Mouse (Mus musculus) monocyte, adult 2 months (primary cell): ENCODE data around the gene AB124611.
"Not testable (repeated sequence)": the region's sequence is repeated elsewhere in the genome, so short reads cannot be mapped to it uniquely, and the experiment has no call there.

Source experiments
- DNase-seq, 2 experiments: peaks; one replicate each; pipeline ENCODE4 v3.0.0; 2022; ENCODE audit warnings: low spot score in 2 of 2, low read depth in 1 of 2

Gene AB124611

GRCm38 (mm10) chr9:21525937-21526633, at the start of gene AB124611:
Gene AB124611 (plus strand): TSS chr9:21526176.
- peak; percentile 71 to 75 for DNase-seq

GRCm38 (mm10) chr9:21477707-21478106, 48.3 kb upstream of the AB124611 start:
- DNase-seq: no peak

GRCm38 (mm10) chr9:21484065-21484464, 41.9 kb upstream of the AB124611 start:
- no peak for DNase-seq

GRCm38 (mm10) chr9:21488246-21488645, 37.7 kb upstream of the AB124611 start:
- not testable (repeated sequence) for DNase-seq

GRCm38 (mm10) chr9:21490696-21491095, 35.3 kb upstream of the AB124611 start:
- no peak for DNase-seq

DNA sequence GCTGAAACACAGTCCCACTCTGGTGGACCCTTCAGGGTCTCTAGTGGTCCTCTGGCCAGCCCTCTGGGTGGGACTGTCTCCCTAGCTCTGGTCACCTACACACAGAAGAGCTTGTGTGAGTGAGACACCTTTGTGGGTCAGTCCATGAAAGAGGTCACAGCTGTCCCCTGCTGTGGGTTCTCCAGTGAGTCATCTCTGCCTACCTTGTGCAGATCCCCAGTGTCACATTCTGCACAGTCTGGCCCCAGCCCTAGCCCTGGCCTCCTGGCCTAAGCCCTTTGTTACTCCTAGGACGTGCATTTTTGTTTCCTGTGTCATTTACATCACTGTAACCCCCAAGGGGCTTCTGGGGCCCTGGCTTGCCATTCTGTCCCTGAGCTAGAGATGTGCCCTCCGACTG, 32.1 kb upstream of the AB124611 start:
- DNase-seq: no peak

GRCm38 (mm10) chr9:21494726-21495125, 31.2 kb upstream of the AB124611 start:
- no peak for DNase-seq

- no peak for DNase-seq
These were observed 29.5 kb upstream of the AB124611 start for GRCm38 (mm10) chr9:21496308-21497049.

DNA sequence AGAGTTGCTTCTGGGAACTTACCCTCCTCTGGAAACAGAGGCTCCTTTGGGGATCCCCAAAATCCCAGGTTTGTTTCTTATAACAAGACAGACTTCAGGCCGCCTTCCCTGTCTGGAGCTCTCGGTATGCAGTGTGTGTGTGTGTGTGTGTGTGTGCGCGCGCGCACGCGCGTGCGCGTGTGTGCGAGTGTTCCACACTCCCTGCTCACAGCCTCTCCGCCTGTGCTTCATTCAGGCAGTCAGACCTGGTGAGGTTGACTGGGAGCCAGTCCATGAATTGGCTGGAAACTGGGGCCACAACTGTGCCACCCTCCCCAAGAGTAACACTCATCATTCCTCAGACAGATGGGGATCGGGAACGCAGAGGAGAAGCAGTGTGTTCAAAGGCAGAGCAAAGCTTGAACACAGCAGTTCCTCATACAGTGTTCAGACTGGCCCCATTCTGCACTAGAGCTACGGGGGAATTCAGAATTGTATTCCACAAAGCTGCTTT, 28.9 kb upstream of the AB124611 start:
- DNase-seq: no peak

DNA sequence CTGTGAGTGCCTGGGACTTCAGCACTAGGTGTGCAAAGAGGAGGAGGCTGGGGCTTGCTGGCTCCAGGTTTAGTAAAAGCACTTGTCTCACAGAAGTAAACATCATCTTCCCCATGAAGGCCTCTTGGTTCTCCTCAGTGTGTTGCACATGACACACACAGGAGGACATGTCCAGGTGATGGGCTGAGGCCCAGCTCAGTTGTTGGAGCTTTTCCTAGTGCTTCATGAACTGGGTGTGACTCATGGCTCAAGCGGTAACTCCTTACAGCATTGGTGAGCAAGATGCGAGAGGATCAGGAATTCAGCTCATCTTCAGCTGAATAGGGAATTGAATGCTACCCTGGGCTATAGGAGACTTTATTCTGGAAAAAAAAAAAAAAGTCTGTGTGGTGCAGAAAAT, 28.3 kb upstream of the AB124611 start:
- DNase-seq: no peak

- no peak for DNase-seq
These were observed 27.6 kb upstream of the AB124611 start for GRCm38 (mm10) chr9:21498284-21498902.

DNA sequence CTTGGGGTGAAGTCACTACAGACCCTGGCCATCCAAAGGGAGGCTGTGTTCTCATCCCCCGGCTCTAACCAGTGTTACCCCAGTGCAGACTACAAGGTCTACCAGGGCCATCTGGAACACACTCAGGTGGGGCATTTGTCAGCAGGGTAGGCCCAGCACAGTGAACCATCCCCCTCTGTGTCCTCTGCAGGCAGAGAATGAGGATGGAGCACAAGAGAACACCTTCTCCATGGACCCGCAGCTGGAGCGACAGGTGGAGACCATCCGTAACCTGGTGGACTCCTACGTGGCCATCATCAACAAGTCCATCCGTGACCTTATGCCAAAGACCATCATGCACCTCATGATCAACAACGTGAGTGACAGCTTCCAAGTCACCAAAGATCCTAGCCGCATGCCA, 22.6 kb upstream of the AB124611 start:
- no peak for DNase-seq

- no peak for DNase-seq
These were observed 20.2 kb upstream of the AB124611 start for GRCm38 (mm10) chr9:21505767-21506166.

- DNase-seq: no peak
These were observed 18.1 kb upstream of the AB124611 start for GRCm38 (mm10) chr9:21507753-21508430.

DNA sequence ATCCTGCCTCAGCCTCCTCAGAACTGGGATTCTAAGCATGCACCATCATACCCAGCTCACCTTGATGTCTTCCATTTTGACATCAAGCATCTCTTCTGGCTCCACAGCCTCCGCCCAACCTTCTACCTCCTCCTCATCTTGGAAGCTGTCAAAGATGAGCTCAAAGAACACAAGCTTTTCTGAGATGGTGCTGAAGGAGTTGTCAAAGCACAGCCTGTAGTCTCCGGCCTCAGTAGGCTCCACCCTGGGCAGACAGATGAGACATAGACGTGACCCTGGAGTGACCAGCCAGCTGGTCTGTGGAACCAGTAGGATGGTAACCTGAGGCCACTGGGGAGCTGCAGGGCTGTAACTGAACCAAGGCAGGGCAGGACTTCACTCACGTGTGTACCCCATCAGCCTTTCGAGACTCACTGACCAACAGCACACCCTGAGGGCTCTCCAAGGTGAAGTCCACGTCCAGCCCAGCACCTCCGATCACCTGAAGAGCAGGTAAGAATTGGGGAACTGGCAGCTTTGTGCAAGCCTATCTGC, 17.0 kb upstream of the AB124611 start:
- no peak for DNase-seq

GRCm38 (mm10) chr9:21509772-21510688, 15.9 kb upstream of the AB124611 start, which contains the start of gene Tmed1:
Gene Tmed1 (minus strand): TSS chr9:21510252.
- DNase-seq: peak; percentile 79 to 86

DNA sequence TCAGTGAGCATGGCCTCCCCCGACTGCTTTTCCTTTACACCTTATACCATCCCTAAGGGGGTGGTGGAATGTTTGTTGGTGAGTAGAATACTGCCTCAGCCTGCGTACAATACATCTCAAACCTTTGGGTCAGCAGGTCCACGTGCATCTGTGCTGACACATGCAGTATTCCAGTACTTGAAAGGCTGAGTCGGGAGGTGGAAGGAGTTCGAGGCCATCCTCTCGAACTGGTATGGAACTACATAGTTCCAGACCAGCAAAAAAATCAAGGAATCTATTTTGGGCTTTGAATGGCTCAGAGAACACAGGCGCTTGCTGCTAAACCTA, 15.3 kb upstream of the AB124611 start:
- no peak for DNase-seq

GRCm38 (mm10) chr9:21511052-21511451, 14.9 kb upstream of the AB124611 start:
- no peak for DNase-seq

GRCm38 (mm10) chr9:21513466-21513865, 12.5 kb upstream of the AB124611 start:
- no peak for DNase-seq

DNA sequence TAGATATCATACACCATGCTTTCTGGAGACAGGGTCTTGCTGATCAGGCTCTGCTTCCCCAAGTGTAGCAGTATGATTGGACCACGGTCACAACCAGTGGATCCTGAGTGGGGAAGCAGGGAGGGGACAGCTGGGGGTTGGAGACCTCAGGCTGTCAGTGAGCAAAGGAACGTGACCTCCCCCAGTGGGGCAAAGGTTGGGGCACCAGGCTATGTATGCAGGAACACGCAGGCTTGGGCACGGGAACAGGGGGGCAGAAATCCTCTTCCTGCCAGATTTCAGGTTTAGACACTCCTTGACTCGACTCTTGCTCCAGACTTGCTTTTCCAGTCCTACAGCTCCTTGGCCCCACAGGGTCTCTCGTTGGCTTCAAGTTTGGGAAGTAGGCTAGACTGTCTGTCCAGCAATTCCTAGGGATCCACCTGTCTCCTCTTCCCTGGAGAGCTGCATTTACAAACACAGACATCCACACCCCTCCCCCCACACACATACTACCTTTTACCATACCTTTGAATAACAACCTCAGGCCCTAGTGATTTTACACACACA, 8.0 kb upstream of the AB124611 start:
- DNase-seq: no peak
